Mouse (Mus musculus) bone marrow macrophage, adult 2 months (primary cell): Measurements from ENCODE around the gene Zbtb45.

Experiments used
- CTCF ChIP-seq: IDR thresholded peaks from 2 replicates; pipeline ENCODE4 v1.5.1; 2012; ENCODE audit warnings: low read depth, mild to moderate bottlenecking, low read length, moderate library complexity
- POLR2A ChIP-seq: IDR thresholded peaks from 2 replicates; pipeline ENCODE4 v1.6.1; 2012; ENCODE audit warnings: mild to moderate bottlenecking, low read depth, low read length, borderline replicate concordance

DNA sequence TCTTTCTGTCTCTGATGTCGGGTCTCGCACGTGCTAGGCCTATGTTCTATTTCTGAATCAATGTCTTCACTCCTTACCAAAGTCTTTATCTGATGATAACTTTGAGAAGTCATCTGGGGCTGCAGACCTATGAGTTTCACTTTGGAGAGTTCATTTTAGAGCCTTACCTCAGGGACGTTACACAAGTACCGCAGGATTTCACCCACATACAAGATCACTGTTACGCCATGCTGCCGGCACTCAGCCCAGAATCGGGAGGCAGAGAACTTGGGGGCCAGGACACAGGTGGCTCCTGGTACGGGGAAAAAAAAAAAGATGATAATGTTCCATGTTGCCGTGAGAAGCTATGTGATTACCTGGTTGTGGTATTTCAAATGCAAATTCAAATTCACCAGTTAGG, 16.7 kb downstream of the Zbtb45 start:
- no peak for TF ChIP-seq CTCF
- TF ChIP-seq POLR2A: no peak
